Mouse (Mus musculus): ENCODE results near the gene Gm7137.
"Not testable (repeated sequence)": the region's sequence is repeated elsewhere in the genome, so short reads cannot be mapped to it uniquely, and the experiment has no call there.

Gene Gm7137

DNA sequence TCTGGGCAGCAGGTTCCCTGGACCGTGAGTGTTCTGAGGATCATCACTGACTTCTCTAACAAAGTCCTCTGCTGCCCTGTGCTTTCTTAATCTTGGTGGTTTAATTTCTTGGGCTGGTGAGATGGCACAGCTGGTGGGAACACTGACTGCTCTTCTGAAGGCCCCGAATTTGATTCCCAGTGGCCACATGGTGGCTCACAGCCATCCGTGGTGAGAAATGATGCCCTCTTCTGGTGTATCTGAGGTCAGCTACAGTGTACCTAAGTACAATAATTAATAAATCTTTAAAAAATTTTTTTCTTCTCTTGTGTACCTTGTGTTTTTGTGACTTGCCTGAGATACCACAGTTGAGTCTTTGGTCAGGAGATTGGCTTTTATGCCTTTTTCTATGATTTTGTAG, 35.7 kb downstream of the Gm7137 start:
- not testable (repeated sequence) for DNase-seq (ENCODE audit: low spot score)

GRCm38 (mm10) chr10:77751254-77751653, 36.7 kb downstream of the Gm7137 start, which contains the start of gene Gm9736:
Gm9736 (minus strand) TSS chr10:77751354.
- not testable (repeated sequence) for DNase-seq (ENCODE audit: low spot score)

DNA sequence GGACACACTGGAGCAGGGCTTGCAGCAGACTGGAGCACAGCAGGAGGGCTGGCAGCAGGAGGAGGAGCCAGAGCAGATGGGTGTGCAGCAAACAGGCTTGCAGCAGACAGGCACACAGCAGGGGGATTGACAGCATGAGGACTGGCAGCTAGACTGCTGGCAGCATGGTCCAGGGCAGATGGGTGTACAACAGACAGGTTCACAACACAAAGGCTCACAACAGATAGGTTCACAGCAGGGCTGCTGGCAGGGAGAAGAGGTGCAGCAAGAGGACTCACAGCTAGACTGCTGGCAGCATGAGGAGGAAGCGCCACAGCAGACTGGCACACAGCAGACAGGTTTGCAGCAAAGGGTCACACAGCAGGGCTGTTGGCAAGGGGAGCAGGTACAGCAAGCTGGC, 37.3 kb downstream of the Gm7137 start:
- not testable (repeated sequence) for DNase-seq (ENCODE audit: low spot score)

DNA sequence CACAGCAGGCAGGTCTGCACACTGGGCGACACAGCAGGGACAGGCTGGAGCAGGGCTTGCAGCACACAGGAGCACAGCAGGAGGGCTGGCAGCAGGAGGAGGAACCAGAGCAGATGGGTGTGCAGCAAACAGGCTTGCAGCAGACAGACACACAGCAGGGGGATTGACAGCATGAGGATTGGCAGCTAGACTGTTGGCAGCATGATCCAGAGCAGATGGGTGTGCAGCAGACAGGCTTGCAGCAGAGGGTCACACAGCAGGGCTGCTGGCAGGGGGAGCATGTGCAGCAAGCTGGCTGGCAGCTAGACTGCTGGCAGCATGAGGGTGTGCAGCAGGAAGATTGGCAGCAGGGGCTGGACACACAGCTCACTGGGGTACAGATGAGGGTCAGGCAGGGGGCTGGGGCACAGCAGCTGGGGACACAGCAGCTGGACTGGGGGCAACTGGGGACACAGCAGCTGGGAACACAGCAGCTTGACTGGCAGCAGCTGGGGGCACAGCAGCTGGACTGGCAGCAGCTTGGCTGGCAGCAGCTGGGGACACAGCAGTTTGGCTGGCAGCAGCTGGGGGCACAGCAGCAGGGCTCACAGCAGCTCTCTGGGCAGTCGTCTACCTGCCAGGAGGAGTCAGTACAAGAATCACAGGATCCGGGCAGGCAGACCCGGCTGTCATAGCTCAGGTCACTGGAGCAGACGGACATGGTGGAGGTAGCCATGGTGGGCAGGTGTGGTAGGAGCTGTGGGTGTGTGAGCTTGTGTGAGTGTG, 45.9 kb downstream of the Gm7137 start, which contains the start of gene Gm18596:
Gm18596 (minus strand) TSS at position 715 of the 765 bp plus-strand sequence.
- DNase-seq (ENCODE audit: low spot score), result not testable (repeated sequence)

DNA sequence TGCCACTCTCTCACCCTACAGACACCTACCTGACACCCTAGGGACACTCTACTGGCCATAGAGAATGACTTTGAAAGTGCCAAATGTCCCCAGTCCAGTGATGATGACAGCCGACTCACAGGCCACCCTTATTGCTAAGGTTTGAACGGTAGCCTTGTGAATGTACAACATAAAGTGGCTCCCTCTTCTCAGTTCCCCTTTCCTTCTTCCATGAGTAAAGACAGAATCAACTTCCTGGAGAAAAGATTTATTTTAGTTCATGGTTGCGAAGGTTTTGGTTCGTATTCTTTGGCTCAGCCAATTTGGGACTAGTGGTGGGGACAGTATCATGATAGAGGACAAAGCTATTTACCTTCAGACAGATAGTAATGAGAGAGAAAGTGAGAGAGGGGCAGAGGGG, 49.1 kb downstream of the Gm7137 start:
- no peak for DNase-seq (ENCODE audit: low spot score)

All from spleen, adult 12 weeks (tissue).